Mouse (Mus musculus) neural tube, embryonic 12.5 days (tissue): ENCODE measurements around the gene Larp1b. TPM values are rescaled to one million over a fixed set of nuclear protein-coding genes. Genes with fewer than 3 reads are reported as not detected.

Source experiments
- ATAC-seq: fragments of 200-750 bp; cut with Nextera tagmentation; 2 replicates; pipeline ENCODE4 v1.8.0; 2017; ENCODE audit warnings: low read depth, mild to moderate bottlenecking, moderate TSS enrichment, moderate library complexity; ENCODE audit not compliant: low FRiP score
- H3K27ac ChIP-seq: fragments of 300-500 bp; sonication (generic); 2 replicates; pipeline ENCODE4 v1.5.1; 2016
- H3K27me3 ChIP-seq: fragments of 300-500 bp; sonication (generic); replicated peaks from 2 replicates; pipeline ENCODE4 v1.6.1; 2016; ENCODE audit warnings: mild to moderate bottlenecking
- H3K36me3 ChIP-seq: fragments of 300-500 bp; sonication (generic); 2 replicates; pipeline ENCODE4 v1.6.1; 2016; ENCODE audit warnings: mild to moderate bottlenecking
- H3K4me1 ChIP-seq: fragments of 300-500 bp; sonication (generic); 2 replicates; pipeline ENCODE4 v1.6.1; 2016
- H3K4me2 ChIP-seq: fragments of 300-500 bp; sonication (generic); replicated peaks from 2 replicates; pipeline ENCODE4 v1.6.1; 2016; ENCODE audit warnings: mild to moderate bottlenecking
- H3K4me3 ChIP-seq: fragments of 300-500 bp; sonication (generic); 2 replicates; pipeline ENCODE4 v1.5.1; 2016
- H3K9ac ChIP-seq: fragments of 300-500 bp; sonication (generic); 2 replicates; pipeline ENCODE4 v1.6.1; 2016; ENCODE audit warnings: mild to moderate bottlenecking
- H3K9me3 ChIP-seq: fragments of 300-500 bp; sonication (generic); 2 replicates; pipeline ENCODE4 v1.6.1; 2016; ENCODE audit warnings: mild to moderate bottlenecking
- WGBS: fragments of 180-500 bp; shearing (Covaris S2); methylation state at CpG from one replicate; pipeline ENCODE4 v1.1.7; 2016; 5-methylcytosine and 5-hydroxymethylcytosine counted together
- polyA plus RNA-seq: library from polyadenylated mRNA; unstranded; fragments of >200 nt; fragmentation: Nextera tagmentation; extraction: Ambion mirVana; gene quantifications from 2 replicates; pipeline ENCODE4 v1.2.1, GENCODE M21; 2016

The Larp1b gene
- polyA plus RNA-seq, 1 experiment from 2014 or later, result 4.3 TPM

DNA sequence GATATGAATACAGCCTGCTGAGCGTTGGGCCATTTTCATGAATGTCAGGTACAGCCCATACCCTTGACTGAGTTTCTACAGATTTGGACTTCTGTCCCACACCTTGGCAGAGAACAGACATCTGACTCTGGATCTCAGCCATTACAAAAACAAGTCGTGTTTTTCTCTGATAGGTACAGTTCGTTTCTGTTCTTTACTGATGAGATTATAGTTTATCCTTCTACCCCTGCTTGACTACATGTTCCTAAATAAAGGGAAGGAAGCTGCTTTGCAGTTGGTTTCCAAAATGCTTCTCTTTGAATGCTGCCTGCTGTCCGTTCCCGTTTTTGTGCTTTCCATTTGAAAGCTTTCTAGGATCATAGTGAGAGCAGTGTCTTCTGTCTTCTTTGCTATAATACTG, 37.9 kb downstream of the Larp1b start:
- H3K4me1 ChIP-seq, result no peaks in the 10 kb centered on the region
- no peak overlapping the region for H3K27ac ChIP-seq
- H3K9me3 ChIP-seq, result no peaks in the 10 kb centered on the region
- 84% methylated on average over 5 of the region's 5 CpGs for WGBS
- H3K4me3 ChIP-seq, result no peak overlapping the region
- no peaks in the 10 kb centered on the region for H3K36me3 ChIP-seq
- no peak for ATAC-seq
- H3K4me2 ChIP-seq, result no peak overlapping the region
- no peaks in the 10 kb centered on the region for H3K27me3 ChIP-seq
- H3K9ac ChIP-seq, result no peak overlapping the region

DNA sequence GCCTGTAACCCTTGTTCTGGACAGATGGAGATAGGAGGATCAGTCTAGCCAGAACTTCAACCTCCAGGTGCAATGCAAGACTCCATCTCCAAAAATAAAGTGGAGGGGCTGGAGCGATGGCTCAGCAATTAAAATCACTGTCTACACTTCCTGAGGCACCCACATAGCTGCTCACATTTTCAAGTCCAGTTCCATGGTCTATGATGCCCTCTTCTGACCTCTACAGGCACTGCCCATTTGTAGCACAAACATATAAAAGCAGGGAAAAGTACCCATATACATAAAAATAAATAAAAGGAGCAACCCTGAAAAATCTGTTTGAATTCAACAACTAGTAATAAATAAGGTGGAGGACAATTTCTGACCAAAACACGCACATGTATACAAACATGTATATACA, 39.1 kb downstream of the Larp1b start:
- Histone ChIP-seq H3K27me3 (no peaks in the 10 kb centered on the region), H3K4me3 (no peak overlapping the region), H3K9me3 (no peaks in the 10 kb centered on the region), H3K4me1 (no peaks in the 10 kb centered on the region), H3K27ac (no peak overlapping the region), H3K9ac (no peak overlapping the region), H3K4me2 (no peak overlapping the region), H3K36me3 (no peaks in the 10 kb centered on the region)
- ATAC-seq, result no peak
- 68% methylated on average over 2 of the region's 2 CpGs for WGBS

DNA sequence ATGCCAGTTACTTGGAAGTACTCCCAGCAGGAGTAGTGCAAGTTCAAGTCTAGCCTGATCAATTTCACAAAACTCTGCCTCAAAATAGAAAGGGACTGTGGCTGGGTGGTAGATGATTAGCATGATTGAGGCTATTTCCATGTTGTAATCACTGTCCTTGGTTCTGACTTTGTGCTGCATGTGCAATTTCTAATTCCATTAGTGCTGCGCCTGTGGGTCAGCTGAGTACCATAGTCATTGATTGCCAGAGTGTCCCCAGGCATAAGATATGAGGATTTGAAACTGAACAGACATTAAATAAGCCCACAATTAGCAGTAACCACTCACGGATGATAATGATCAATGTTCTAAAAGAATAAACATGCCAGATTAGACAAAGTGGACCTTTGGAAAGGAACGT, 41.9 kb downstream of the Larp1b start:
- Histone ChIP-seq H3K36me3 (no peaks in the 10 kb centered on the region), H3K27ac (no peak overlapping the region), H3K4me1 (no peaks in the 10 kb centered on the region), H3K4me2 (no peak overlapping the region), H3K9ac (no peak overlapping the region), H3K27me3 (no peaks in the 10 kb centered on the region), H3K4me3 (no peak overlapping the region), H3K9me3 (no peaks in the 10 kb centered on the region)
- 75% methylated on average over 3 of the region's 3 CpGs for WGBS
- no peak for ATAC-seq

DNA sequence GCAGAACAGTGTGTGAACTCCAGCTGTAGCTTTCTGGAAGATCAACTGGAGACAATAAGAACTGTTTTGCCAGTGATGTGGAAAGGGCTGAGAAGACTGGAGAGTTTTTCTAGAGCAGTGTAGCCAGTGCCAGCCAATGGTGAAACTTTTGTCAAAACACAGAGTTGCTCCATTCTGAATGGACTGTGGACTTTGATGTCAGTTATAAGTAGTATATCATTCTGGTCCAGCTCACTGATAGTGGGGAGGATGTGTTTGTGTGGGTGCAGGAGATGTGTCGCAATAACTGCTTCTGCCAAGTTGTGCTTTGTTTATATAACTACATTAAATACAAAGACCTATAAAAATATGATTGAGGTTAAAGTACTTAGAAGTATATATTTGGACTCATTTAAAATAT, 45.5 kb downstream of the Larp1b start:
- H3K4me1 ChIP-seq, result no peaks in the 10 kb centered on the region
- H3K27me3 ChIP-seq, result no peaks in the 10 kb centered on the region
- no peaks in the 10 kb centered on the region for H3K36me3 ChIP-seq
- H3K9ac ChIP-seq, result no peak overlapping the region
- ATAC-seq, result no peak
- 93% methylated on average over 1 of the region's 1 CpGs for WGBS
- no peaks in the 10 kb centered on the region for H3K9me3 ChIP-seq
- H3K4me3 ChIP-seq, result no peak overlapping the region
- no peak overlapping the region for H3K27ac ChIP-seq
- no peak overlapping the region for H3K4me2 ChIP-seq

DNA sequence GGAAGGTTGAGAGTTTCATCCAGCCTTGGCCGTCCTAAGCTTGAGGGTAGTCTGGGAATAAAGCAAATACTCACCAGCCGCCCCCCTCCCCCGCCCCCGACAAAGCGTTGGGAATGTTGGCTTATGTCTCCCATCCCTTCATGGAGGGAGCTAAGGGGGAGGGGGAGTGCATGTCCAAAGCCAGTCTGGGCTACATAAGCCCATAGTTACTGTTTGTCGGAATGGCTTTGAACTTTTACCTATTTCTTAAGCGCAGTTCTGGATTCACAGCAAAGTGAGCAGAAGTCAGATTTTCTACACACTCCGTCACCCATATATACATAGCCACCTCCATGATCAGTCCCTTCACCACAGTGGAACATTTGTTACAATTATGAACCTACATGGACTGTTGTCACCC, 59.7 kb downstream of the Larp1b start:
- no peaks in the 10 kb centered on the region for H3K9me3 ChIP-seq
- H3K36me3 ChIP-seq, result no peaks in the 10 kb centered on the region
- H3K27ac ChIP-seq, result no peak overlapping the region
- ATAC-seq, result no peak
- no peak overlapping the region for H3K4me3 ChIP-seq
- H3K9ac ChIP-seq, result no peak overlapping the region
- no peaks in the 10 kb centered on the region for H3K27me3 ChIP-seq
- H3K4me2 ChIP-seq, result no peak overlapping the region
- no peaks in the 10 kb centered on the region for H3K4me1 ChIP-seq
- WGBS, result 85% methylated on average over 8 of the region's 8 CpGs

DNA sequence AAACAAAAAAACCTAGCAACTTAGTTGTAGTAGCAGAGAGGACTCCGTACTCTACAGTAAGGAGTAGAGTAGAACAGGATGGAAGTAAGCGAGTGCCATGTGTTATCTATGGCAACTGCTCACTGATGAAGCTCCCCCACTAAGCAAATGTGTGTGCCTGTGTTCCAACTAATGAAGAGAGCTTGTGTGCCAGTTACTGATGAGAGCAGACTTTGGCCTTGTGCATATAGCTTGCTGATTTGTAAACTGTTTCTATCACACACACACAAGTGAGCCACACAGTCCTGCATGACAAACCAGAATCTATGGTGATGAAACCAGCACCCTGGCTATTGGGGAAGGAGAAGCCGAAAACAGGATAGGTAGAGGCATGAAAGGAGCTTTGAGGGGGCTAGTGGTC, 60.4 kb downstream of the Larp1b start:
- Histone ChIP-seq H3K4me1 (no peaks in the 10 kb centered on the region), H3K27me3 (no peaks in the 10 kb centered on the region), H3K27ac (no peak overlapping the region), H3K9me3 (no peaks in the 10 kb centered on the region), H3K9ac (no peak overlapping the region), H3K4me2 (no peak overlapping the region), H3K36me3 (no peaks in the 10 kb centered on the region), H3K4me3 (no peak overlapping the region)
- no peak for ATAC-seq
- 90% methylated on average over 3 of the region's 3 CpGs for WGBS

DNA sequence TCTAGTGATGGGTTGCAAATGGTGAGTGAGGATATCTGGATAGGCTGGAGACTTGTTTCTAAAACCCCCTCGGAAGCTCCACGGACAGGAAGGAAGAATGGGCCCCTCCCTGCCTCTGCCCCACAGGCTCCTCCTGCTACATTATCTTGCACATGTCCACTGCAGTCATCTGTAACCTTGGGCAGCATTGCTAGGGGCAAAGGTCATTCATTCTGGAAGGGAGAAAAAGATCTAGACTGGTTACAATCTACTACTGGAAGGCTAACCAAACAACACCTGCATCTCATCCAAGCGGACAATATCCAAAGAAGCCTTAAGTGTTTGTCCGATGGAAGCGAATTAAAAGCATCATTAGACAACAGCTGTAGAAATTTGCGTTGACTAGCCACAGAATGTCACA, 61.1 kb downstream of the Larp1b start:
- no peaks in the 10 kb centered on the region for H3K4me1 ChIP-seq
- no peak for ATAC-seq
- no peaks in the 10 kb centered on the region for H3K9me3 ChIP-seq
- no peak overlapping the region for H3K9ac ChIP-seq
- H3K4me2 ChIP-seq, result no peak overlapping the region
- no peak overlapping the region for H3K27ac ChIP-seq
- no peak overlapping the region for H3K4me3 ChIP-seq
- no peaks in the 10 kb centered on the region for H3K27me3 ChIP-seq
- WGBS, result 86% methylated on average over 6 of the region's 6 CpGs
- H3K36me3 ChIP-seq, result no peaks in the 10 kb centered on the region

DNA sequence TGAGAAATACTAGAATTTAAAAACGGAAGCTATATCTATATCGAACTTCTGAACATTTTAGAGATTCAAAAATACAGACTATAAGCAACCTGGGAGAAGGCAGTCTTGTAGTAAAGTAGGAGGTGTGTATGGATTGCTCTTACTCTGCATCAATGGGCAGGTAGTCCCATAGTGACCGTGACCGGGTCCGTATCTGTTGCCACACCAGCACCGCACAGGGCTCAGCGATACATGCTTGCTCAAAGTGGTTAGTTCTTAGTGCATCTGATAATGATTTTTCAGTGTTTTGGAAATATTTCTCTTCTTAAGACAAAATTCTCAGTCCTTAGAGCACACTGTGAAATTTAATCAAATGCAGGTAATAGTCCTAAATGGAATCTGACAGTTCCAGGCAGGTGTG, 62.8 kb downstream of the Larp1b start:
- Histone ChIP-seq H3K4me2 (no peak overlapping the region), H3K9me3 (no peaks in the 10 kb centered on the region), H3K27me3 (no peaks in the 10 kb centered on the region), H3K9ac (no peak overlapping the region), H3K4me1 (no peaks in the 10 kb centered on the region), H3K36me3 (no peaks in the 10 kb centered on the region), H3K4me3 (no peak overlapping the region), H3K27ac (no peak overlapping the region)
- ATAC-seq, result no peak
- 96% methylated on average over 7 of the region's 7 CpGs for WGBS

DNA sequence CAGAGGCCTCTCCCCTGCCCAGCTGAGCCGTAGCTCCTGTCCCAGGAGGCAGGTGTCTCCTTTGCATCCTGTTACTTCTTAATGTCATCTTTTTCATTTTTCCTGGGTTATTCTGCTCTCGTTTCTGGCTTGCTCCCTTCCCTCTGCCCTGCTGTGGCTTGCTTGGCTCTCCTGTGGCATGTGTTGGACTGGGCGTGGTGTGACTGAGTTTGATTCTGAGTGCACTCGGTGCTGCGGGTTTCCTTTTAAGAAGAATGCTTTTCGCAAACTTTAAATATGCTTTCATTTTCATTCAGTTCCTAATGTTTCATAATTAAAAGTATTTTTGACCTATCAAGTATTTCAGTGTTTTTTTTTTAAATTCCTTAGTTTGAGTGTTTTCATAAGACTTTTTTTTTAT, 65.3 kb downstream of the Larp1b start:
- no peak overlapping the region for H3K4me2 ChIP-seq
- H3K27ac ChIP-seq, result no peak overlapping the region
- H3K9ac ChIP-seq, result no peak overlapping the region
- H3K4me3 ChIP-seq, result no peak overlapping the region
- H3K27me3 ChIP-seq, result no peaks in the 10 kb centered on the region
- WGBS, result 83% methylated on average over 6 of the region's 6 CpGs
- ATAC-seq, result no peak
- H3K36me3 ChIP-seq, result no peaks in the 10 kb centered on the region
- no peaks in the 10 kb centered on the region for H3K9me3 ChIP-seq
- no peaks in the 10 kb centered on the region for H3K4me1 ChIP-seq

DNA sequence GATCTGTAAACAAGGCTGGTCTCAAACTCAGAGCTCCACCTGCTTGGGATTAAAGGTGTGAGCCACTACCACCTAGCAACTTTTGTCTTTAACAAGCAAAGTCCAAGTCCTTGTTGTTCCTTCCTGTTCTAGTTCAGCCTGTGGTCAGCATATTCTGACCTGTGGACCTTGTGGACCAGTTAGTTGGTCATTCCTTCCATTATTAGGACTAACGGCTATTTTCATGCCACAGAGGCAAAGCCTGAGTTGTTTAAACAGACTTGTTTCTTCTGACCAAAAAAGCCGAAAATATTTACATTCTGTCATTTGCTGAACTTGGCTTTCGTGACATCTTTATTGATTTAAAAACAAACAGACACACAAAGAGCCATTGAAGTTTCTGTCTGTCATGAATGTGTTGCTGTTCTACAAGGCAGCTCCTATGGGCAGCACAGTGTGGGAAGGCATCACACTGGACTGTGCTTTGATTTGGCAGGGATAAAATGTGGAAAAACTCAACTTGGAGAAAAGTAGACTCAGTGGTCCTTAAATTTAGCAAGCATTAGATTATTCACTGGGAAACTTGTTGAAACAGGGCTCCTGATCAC, 68.5 kb downstream of the Larp1b start:
- Histone ChIP-seq H3K9ac (no peak overlapping the region), H3K4me1 (no peaks in the 10 kb centered on the region), H3K27me3 (no peaks in the 10 kb centered on the region), H3K36me3 (no peaks in the 10 kb centered on the region), H3K9me3 (no peaks in the 10 kb centered on the region), H3K4me2 (no peak overlapping the region), H3K27ac (no peak overlapping the region), H3K4me3 (no peak overlapping the region)
- no peak for ATAC-seq
- WGBS, result 66% methylated on average over 3 of the region's 3 CpGs

DNA sequence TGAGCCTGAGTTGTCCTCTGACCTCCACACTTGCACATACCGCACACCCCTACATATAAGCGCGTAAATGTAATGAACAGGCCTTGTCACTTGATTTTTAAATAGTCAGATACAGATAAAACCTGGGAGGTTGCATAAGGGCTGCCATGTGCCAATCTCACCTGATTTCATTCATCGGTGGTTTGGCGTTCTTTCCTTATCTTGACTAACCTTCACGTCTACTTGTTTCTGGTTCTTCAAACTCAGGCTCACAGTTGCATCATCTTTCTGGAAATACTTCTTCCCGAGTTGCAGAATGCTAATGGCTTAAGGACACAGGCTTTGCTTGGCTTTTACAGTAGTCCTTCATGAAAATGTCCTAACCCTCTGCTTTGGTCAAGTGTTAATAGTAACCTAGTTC, 71.1 kb downstream of the Larp1b start:
- H3K4me3 ChIP-seq, result no peak overlapping the region
- WGBS, result 93% methylated on average over 7 of the region's 7 CpGs

DNA sequence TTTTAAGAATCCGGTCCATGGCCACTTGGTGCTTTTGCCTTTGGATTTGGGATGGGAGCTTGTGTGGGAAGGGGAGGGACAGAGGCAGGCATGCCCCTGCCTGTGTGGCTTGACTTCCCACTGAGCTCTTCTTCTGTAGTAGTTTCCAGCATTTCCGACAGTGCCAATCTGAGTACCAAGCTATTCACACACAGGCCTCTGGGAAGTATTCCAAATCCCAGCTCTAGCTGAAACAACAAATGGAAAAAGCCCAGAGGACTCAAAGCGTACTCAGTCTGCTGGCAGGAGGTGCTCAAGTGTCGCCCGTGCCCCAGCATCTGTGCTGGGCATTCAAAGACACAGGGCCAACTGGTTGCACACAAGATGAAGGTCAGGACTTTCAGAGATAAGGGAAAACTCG, 72.4 kb downstream of the Larp1b start:
- H3K36me3 ChIP-seq, result no peaks in the 10 kb centered on the region
- H3K4me1 ChIP-seq, result no peaks in the 10 kb centered on the region
- no peak for ATAC-seq
- H3K4me3 ChIP-seq, result no peak overlapping the region
- H3K27me3 ChIP-seq, result no peaks in the 10 kb centered on the region
- 79% methylated on average over 6 of the region's 6 CpGs for WGBS
- H3K9ac ChIP-seq, result no peak overlapping the region
- H3K9me3 ChIP-seq, result no peaks in the 10 kb centered on the region
- no peak overlapping the region for H3K27ac ChIP-seq
- no peak overlapping the region for H3K4me2 ChIP-seq

More for the DNA sequence above, 71.1 kb downstream of the Larp1b start:
- Histone ChIP-seq H3K27me3 (no peaks in the 10 kb centered on the region), H3K36me3 (no peaks in the 10 kb centered on the region), H3K9ac (no peak overlapping the region), H3K27ac (no peak overlapping the region), H3K4me2 (no peak overlapping the region), H3K4me1 (no peaks in the 10 kb centered on the region), H3K9me3 (no peaks in the 10 kb centered on the region)
- ATAC-seq, result no peak

DNA sequence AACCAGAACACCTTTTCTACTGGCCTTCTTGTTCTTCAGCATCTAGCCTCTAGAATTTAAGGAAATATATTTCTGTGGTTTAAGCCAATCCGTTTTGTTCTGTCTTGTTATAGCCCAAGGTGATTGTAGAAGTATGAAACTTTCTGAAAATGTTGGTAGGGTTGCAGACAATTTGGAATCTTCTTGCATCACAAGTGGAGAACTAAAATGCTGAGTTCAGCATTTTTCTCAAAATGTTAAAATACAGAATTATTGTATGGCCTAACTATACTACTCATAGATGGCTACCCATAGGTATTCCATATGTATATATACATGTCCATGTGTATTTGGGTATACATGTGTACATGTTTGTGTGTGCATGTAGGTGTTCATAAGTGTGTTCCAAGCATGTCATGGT, 81.1 kb downstream of the Larp1b start:
- WGBS, result 89% methylated on average over 1 of the region's 1 CpGs

More for the DNA sequence above, 81.1 kb downstream of the Larp1b start:
- no peak for ATAC-seq
- Histone ChIP-seq H3K27ac (no peak overlapping the region), H3K4me1 (no peaks in the 10 kb centered on the region), H3K9ac (no peak overlapping the region), H3K36me3 (no peaks in the 10 kb centered on the region), H3K4me2 (no peak overlapping the region), H3K27me3 (no peaks in the 10 kb centered on the region), H3K9me3 (no peaks in the 10 kb centered on the region), H3K4me3 (no peak overlapping the region)
